In the genomic region with DNA sequence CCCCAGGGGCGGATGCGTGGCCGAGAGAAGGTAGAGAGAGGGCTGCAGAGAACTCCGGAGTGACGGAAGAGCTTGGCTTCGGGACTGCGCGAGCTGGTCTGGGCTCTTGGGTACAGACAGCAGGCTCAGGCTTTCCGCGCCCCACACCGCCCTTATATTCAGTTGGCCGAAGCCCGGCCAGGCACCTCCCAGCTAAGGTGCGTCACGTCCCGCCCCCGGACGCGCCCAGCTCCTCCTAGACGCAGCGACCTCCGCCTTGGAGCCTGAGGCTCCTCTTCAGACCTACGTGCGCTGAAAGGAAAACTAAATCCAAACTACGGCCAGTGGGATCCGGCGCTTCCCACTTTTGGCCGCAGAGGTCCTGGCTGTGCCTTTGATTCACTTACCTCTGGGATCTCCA, we compare ENCODE assay signal across 8 mouse cellular contexts. TPM values are rescaled to one million over a fixed set of nuclear protein-coding genes. Genes with fewer than 3 reads are reported as not detected.
DNase-seq lines count a peak whose midpoint lies in the region; ATAC-seq and TF ChIP-seq lines count a peak whose summit lies in the region.

A gene (minus strand): TSS at position 127 of the 400 bp plus-strand sequence.

- H3K9me3 ChIP-seq in embryonic facial prominence, embryonic 11.5 days (replicated peaks; ENCODE audit: control insufficient read depth, low read length): no peaks in the 10 kb centered on the region
- H3K9me3 ChIP-seq in midbrain, postnatal 0 days (ENCODE audit: low read length): no peaks in the 10 kb centered on the region

- H3K4me2 ChIP-seq in embryonic facial prominence, embryonic 11.5 days (ENCODE audit: low read depth, low read length): peak within 1 kb of the TSS; percentile 89
- peak within 1 kb of the TSS; percentile 89 for H3K4me2 ChIP-seq in midbrain, postnatal 0 days (ENCODE audit: low read depth, low read length, poor library complexity, severe bottlenecking)

- under 1% methylated on average over 28 of the region's 28 CpGs for WGBS in embryonic facial prominence, embryonic 11.5 days
- WGBS in midbrain, postnatal 0 days: 0% methylated on average over 28 of the region's 28 CpGs

- peaks cover 9% of the 10 kb centered on the region for H3K27me3 ChIP-seq in embryonic facial prominence, embryonic 11.5 days (ENCODE audit: control insufficient read depth, insufficient read depth, low read length)
- H3K27me3 ChIP-seq in midbrain, postnatal 0 days (ENCODE audit: insufficient read depth, low read length): 0 out of 2 replicates have a peak, but pooled peaks cover 7% of the 10 kb centered on the region

- no peaks in the 10 kb centered on the region; the same call in 1 of the 2 replicates for H3K36me3 ChIP-seq in embryonic facial prominence, embryonic 11.5 days (replicated peaks; ENCODE audit: control insufficient read depth, insufficient read depth, low read depth, low read length)
- H3K36me3 ChIP-seq in midbrain, postnatal 0 days (ENCODE audit: insufficient read depth, low read length): peaks cover 23% of the 10 kb centered on the region

- H3K4me3 ChIP-seq in layer of hippocampus, adult 2 months: peak within 1 kb of the TSS; percentile 72
- peak within 1 kb of the TSS; percentile 43 for H3K4me3 ChIP-seq in embryonic facial prominence, embryonic 11.5 days (ENCODE audit: low read depth, low read length)
- H3K4me3 ChIP-seq in midbrain, postnatal 0 days (ENCODE audit: low read depth, low read length): peak within 1 kb of the TSS; percentile 41

- peak within 1 kb of the TSS; percentile 88 for H3K27ac ChIP-seq in layer of hippocampus, adult 2 months
- no peak within 1 kb of the TSS for H3K27ac ChIP-seq in embryonic facial prominence, embryonic 11.5 days (replicated peaks; ENCODE audit: low read depth, low read length)
- no peak within 1 kb of the TSS for H3K27ac ChIP-seq in midbrain, postnatal 0 days (ENCODE audit: low read depth, low read length)

- peak; percentile 54 to 62 for DNase-seq in layer of hippocampus, adult 2 months (ENCODE audit: low spot score in 2 of 2)
- no peak for DNase-seq in layer of hippocampus, adult 9-10 months (ENCODE audit: low spot score)
- peak; percentile 80 for DNase-seq in embryonic facial prominence, embryonic 11.5 days (ENCODE audit: low spot score)
- DNase-seq in heart, adult 18-20 months: peak; percentile 86 to 92
- peak; percentile 88 for DNase-seq in kidney, adult 18-20 months
- peak; percentile 86 for DNase-seq in liver
- peak; percentile 41 for DNase-seq in midbrain, postnatal 0 days (ENCODE audit: low spot score)
- DNase-seq in spleen, postnatal 36 days (ENCODE audit: low spot score in 2 of 2): peak; percentile 83 to 89

- no peak for TF ChIP-seq CTCF in layer of hippocampus, adult 2 months (conservative IDR thresholded peaks at IDR 0.05)
- TF ChIP-seq CTCF in midbrain, postnatal 0 days (IDR thresholded peaks at IDR 0.05): no peak

- peaks cover 2% of the 10 kb centered on the region for H3K4me1 ChIP-seq in embryonic facial prominence, embryonic 11.5 days (ENCODE audit: control insufficient read depth, insufficient read depth, low read length)
- peaks cover 19% of the 10 kb centered on the region for H3K4me1 ChIP-seq in midbrain, postnatal 0 days (ENCODE audit: insufficient read depth, low read length)

- peak within 1 kb of the TSS; percentile 22 for H3K9ac ChIP-seq in embryonic facial prominence, embryonic 11.5 days (replicated peaks; ENCODE audit: low read length)
- peak within 1 kb of the TSS; percentile 44 for H3K9ac ChIP-seq in midbrain, postnatal 0 days (replicated peaks; ENCODE audit: low read length, poor library complexity, severe bottlenecking)

- ATAC-seq in embryonic facial prominence, embryonic 11.5 days (replicated peaks; ENCODE audit: insufficient number of reproducible peaks, low FRiP score, low TSS enrichment, low read depth): peak; percentile 54
- peak; percentile 67; the same call in 1 of the 2 replicates for ATAC-seq in midbrain, postnatal 0 days (ENCODE audit: low FRiP score)

RNA-seq across cellular contexts. Expression of the gene that starts here (rescaled TPM):
- total RNA-seq in layer of hippocampus, adult 2 months (2021): 10 to 100 TPM; 55.7 to 61.0 TPM
- polyA plus RNA-seq in embryonic facial prominence, embryonic 11.5 days (2014; fragmentation: Nextera tagmentation; extraction: Ambion mirVana): 2.2 TPM in 2 replicates
- total RNA-seq in heart, adult 18-20 months (2021): 10 to 100 TPM in 1 of 2 experiments, 1 to 10 TPM in 1; 4.5 to 10.9 TPM
- 0.47 and 1.2 TPM in 2 replicates for total RNA-seq in midbrain, postnatal 0 days (2014; rRNA removed)
- 2.6 and 3.6 TPM in 2 replicates for polyA plus RNA-seq in midbrain, postnatal 0 days (2015; fragmentation: Nextera tagmentation; extraction: Ambion mirVana)

Comparison
In these comparisons a context has a peak if more than half of its experiments do, and no peak if none do; other contexts are left out.
1. RNA of the gene that starts here (total RNA-seq): 55.7 to 61.0 TPM in layer of hippocampus, adult 2 months; 4.5 to 10.9 TPM in heart, adult 18-20 months and 0.47 to 1.2 TPM in midbrain, postnatal 0 days; every median in the first group is over 4 times any median in the second.
2. Peak in every context shown above with its lines, with median percentiles within 50 percentile points of each other: H3K4me3 ChIP-seq.